Mouse (Mus musculus) c-Kit-positive CD71-positive TER-119-negative erythroid progenitor cells, embryonic 14.5 days (primary cell): Measurements from ENCODE around the gene Prrt1.

Experiments used
- DNase-seq: peaks from one replicate; pipeline ENCODE4 v3.0.0-alpha.2; 2013; ENCODE audit warnings: low read depth

The Prrt1 gene

GRCm38 (mm10) chr17:34629221-34629751, at the start of gene Prrt1:
TSS of gene Prrt1 (plus strand) at chr17:34629533.
- no peak for DNase-seq

GRCm38 (mm10) chr17:34582528-34582927, 46.8 kb upstream of the Prrt1 start:
- DNase-seq: no peak

GRCm38 (mm10) chr17:34583397-34583796, 45.9 kb upstream of the Prrt1 start:
- no peak for DNase-seq

GRCm38 (mm10) chr17:34583819-34584218, 45.5 kb upstream of the Prrt1 start:
- DNase-seq: no peak

- no peak for DNase-seq
These were observed 44.2 kb upstream of the Prrt1 start for GRCm38 (mm10) chr17:34585121-34585520.

GRCm38 (mm10) chr17:34585877-34586771, 43.2 kb upstream of the Prrt1 start:
- DNase-seq: no peak

GRCm38 (mm10) chr17:34586796-34587422, 42.4 kb upstream of the Prrt1 start:
- DNase-seq: no peak

- peak; percentile 82 for DNase-seq
These were observed 41.9 kb upstream of the Prrt1 start for GRCm38 (mm10) chr17:34587423-34587811.

- DNase-seq: no peak
These were observed 41.5 kb upstream of the Prrt1 start for GRCm38 (mm10) chr17:34587814-34588213.

- no peak for DNase-seq
These were observed 40.6 kb upstream of the Prrt1 start for GRCm38 (mm10) chr17:34588767-34589166.

GRCm38 (mm10) chr17:34589206-34589605, 40.1 kb upstream of the Prrt1 start:
- no peak for DNase-seq

- no peak for DNase-seq
These were observed 39.6 kb upstream of the Prrt1 start, which contains the start of gene Gpsm3 for GRCm38 (mm10) chr17:34589681-34590101. TSS of gene Gpsm3 (plus strand) at chr17:34589806.

GRCm38 (mm10) chr17:34590154-34590987, 39.0 kb upstream of the Prrt1 start:
- no peak for DNase-seq

- no peak for DNase-seq
These were observed 38.0 kb upstream of the Prrt1 start, which contains the start of gene Pbx2 for GRCm38 (mm10) chr17:34591029-34591993. TSS of gene Pbx2 (plus strand) at chr17:34591266.

- no peak for DNase-seq
These were observed 37.3 kb upstream of the Prrt1 start for GRCm38 (mm10) chr17:34591994-34592375.

GRCm38 (mm10) chr17:34592581-34593549, 36.5 kb upstream of the Prrt1 start:
- no peak for DNase-seq

GRCm38 (mm10) chr17:34593752-34594525, 35.4 kb upstream of the Prrt1 start:
- no peak for DNase-seq

- no peak for DNase-seq
These were observed 33.2 kb upstream of the Prrt1 start for GRCm38 (mm10) chr17:34596098-34596497.

GRCm38 (mm10) chr17:34597566-34598095, 31.7 kb upstream of the Prrt1 start, which contains the start of gene Ager:
TSS of gene Ager (plus strand) at chr17:34597862.
- no peak for DNase-seq
